Mouse (Mus musculus) stomach, embryonic 16.5 days (tissue): Measurements from ENCODE around the gene A1cf. TPM values are rescaled to one million over a fixed set of nuclear protein-coding genes. Genes with fewer than 3 reads are reported as not detected.

Source experiments
- ATAC-seq: fragments of 200-750 bp; cut with Nextera tagmentation; 2 replicates; pipeline ENCODE4 v1.8.0; 2017; ENCODE audit warnings: moderate number of reproducible peaks, moderate TSS enrichment; ENCODE audit not compliant: insufficient read depth, low FRiP score
- H3K27ac ChIP-seq: fragments of 300-500 bp; sonication (generic); 2 replicates; pipeline ENCODE4 v1.5.1; 2014; ENCODE audit warnings: low read length
- H3K27me3 ChIP-seq: fragments of 300-500 bp; sonication (generic); 2 replicates; pipeline ENCODE4 v1.6.1; 2014; ENCODE audit warnings: low read length, control low read depth, mixed read lengths; ENCODE audit not compliant: control insufficient read depth, insufficient read depth
- H3K36me3 ChIP-seq: fragments of 300-500 bp; sonication (generic); 2 replicates; pipeline ENCODE4 v1.6.1; 2014; ENCODE audit warnings: low read length; ENCODE audit not compliant: control insufficient read depth, insufficient read depth
- H3K4me1 ChIP-seq: fragments of 300-500 bp; sonication (generic); 2 replicates; pipeline ENCODE4 v1.6.1; 2014; ENCODE audit warnings: low read length, control low read depth, mixed read lengths; ENCODE audit not compliant: control insufficient read depth, insufficient read depth
- H3K4me2 ChIP-seq: fragments of 300-500 bp; sonication (generic); 2 replicates; pipeline ENCODE4 v1.6.1; 2014; ENCODE audit warnings: low read depth, low read length, mixed read lengths
- H3K4me3 ChIP-seq: fragments of 300-500 bp; sonication (generic); replicated peaks from 2 replicates; pipeline ENCODE4 v1.5.1; 2014; ENCODE audit warnings: mild to moderate bottlenecking, low read length
- H3K9ac ChIP-seq: fragments of 300-500 bp; sonication (generic); 2 replicates; pipeline ENCODE4 v1.6.1; 2014; ENCODE audit warnings: low read length
- H3K9me3 ChIP-seq: fragments of 300-500 bp; sonication (generic); replicated peaks from 2 replicates; pipeline ENCODE4 v1.6.1; 2016; ENCODE audit warnings: low read length, control low read depth; ENCODE audit not compliant: control insufficient read depth
- WGBS: fragments of 180-500 bp; shearing (Covaris S2); extraction: QIAGEN DNeasy Blood & Tissue Kit; methylation state at CpG from one replicate; pipeline ENCODE4 v1.1.7; 2014; 5-methylcytosine and 5-hydroxymethylcytosine counted together
- polyA plus RNA-seq: library from polyadenylated mRNA; unstranded; fragments of >200 nt; fragmentation: Nextera tagmentation; extraction: Ambion mirVana; gene quantifications from 2 replicates; pipeline ENCODE4 v1.2.1, GENCODE M21; 2015

A1cf gene
- polyA plus RNA-seq, 1 experiment from 2014 or later: 2.5 TPM

DNA sequence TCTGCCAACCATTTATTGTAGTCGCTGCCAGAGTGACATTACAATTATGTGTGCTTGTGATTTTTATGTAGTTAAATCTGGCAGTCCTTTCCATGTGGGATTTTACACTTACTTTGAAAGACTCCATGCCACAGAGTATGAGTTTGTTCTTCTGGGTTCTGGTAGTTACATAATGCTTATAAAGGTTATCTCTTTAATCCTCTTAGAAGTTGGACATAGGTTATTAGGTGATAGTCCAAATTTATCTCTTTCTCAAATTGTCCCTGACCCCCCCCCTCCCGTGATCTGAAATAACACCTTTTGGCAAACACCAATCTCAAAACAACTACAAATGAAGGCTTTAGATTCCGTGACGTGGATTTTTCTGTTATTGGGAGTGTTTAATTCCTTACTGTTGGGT lies 16.0 kb downstream of the A1cf start:
- Histone ChIP-seq H3K9ac (no peak overlapping the region), H3K4me3 (no peak overlapping the region), H3K27me3 (no peaks in the 10 kb centered on the region), H3K4me1 (no peaks in the 10 kb centered on the region), H3K4me2 (no peak overlapping the region), H3K9me3 (no peaks in the 10 kb centered on the region), H3K27ac (no peak overlapping the region), H3K36me3 (no peaks in the 10 kb centered on the region)
- ATAC-seq: no peak
- 72% methylated on average over 4 of the region's 4 CpGs for WGBS

DNA sequence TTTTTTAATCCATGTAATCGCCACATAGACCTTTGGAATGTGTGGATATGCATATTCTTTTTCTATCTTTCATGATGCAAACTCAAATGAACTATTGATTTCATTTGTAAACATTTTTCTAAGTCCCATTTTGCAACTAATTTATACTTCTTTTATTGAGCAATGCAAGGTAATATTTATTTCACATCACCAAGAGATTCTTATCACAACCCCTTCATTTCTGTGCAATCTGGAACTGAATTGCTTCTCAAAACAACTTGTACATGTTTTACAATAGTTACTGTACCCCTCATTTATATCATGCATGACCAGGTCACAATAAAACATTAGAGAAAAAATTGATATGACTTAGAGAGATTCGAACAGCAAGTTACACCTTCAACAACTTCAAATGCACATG lies 18.7 kb downstream of the A1cf start:
- Histone ChIP-seq H3K4me2 (no peak overlapping the region), H3K4me3 (no peak overlapping the region), H3K36me3 (no peaks in the 10 kb centered on the region), H3K4me1 (no peaks in the 10 kb centered on the region), H3K27me3 (no peaks in the 10 kb centered on the region), H3K9me3 (no peaks in the 10 kb centered on the region), H3K27ac (no peak overlapping the region), H3K9ac (no peak overlapping the region)
- ATAC-seq: no peak
- WGBS: 91% methylated on average over 2 of the region's 2 CpGs

DNA sequence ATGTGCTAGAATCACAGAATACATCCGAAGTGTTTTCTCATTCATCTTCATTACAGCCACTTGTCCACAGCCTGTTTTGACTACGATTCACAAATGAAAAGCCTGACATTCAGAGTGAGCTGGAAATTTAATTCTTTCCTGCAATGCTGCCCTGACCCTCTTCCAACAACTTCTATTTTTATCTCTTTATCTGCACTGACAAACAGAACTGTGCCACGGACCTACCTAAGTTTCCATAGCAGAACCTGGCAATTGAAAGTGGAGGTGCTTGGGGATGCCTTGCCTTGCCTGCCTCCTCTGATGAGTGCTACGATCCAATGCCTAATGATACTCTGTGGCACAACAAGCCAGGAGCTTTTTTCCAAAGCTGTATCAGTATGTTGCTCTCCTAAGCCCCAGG lies 21.4 kb downstream of the A1cf start:
- no peak overlapping the region for H3K4me2 ChIP-seq

DNA sequence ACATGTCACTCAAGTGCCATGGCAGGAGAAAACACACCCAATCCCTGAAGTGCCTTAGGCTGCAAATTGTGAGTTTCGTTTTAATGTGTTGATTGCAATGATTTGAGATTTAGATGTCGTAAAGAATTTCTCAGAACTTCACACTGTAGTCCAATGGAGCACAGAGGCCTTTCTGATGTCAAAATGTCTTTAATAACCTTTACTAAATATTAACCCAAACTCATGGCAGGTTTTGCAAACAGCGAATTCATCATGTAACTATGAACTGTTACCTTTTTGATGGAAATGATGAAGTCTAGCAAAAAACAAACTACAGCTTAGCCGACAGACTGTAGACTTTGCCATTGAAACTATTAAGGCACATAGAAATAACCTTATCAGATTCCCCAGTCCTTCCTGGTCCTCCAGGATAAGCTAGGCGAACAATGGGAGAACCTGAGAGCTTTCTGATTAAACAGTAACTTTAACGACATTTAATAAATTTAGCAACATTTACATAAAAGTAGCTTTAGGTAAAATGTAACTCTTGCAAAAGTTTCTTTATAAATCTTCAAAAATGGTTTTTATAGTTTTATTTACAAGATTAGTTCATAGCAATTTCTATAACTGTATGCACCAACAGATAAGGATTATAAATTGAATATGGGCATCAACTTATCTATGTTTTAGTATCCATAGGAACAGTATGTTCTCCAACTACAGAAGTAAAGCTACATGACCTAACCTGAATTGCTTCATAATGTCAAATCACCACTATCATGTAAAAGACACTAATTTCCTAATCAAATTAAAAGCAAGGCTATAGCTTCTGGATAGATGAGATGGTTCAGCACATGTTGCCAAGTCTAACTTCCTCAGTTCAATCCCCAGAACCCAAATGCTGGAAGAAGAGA lies 22.7 kb downstream of the A1cf start:
- ATAC-seq: no peak
- Histone ChIP-seq H3K27me3 (no peaks in the 10 kb centered on the region), H3K4me2 (no peak overlapping the region), H3K9ac (no peak overlapping the region), H3K36me3 (no peaks in the 10 kb centered on the region), H3K4me1 (no peaks in the 10 kb centered on the region), H3K9me3 (no peaks in the 10 kb centered on the region), H3K4me3 (no peak overlapping the region), H3K27ac (no peak overlapping the region)
- 76% methylated on average over 6 of the region's 6 CpGs for WGBS

More for the DNA sequence above, 21.4 kb downstream of the A1cf start:
- no peak overlapping the region for H3K9ac ChIP-seq
- H3K27ac ChIP-seq: no peak overlapping the region
- no peaks in the 10 kb centered on the region for H3K4me1 ChIP-seq
- no peak overlapping the region for H3K4me3 ChIP-seq
- H3K27me3 ChIP-seq: no peaks in the 10 kb centered on the region
- H3K36me3 ChIP-seq: no peaks in the 10 kb centered on the region
- no peak for ATAC-seq
- no peaks in the 10 kb centered on the region for H3K9me3 ChIP-seq
- 39% methylated on average over 4 of the region's 4 CpGs for WGBS

DNA sequence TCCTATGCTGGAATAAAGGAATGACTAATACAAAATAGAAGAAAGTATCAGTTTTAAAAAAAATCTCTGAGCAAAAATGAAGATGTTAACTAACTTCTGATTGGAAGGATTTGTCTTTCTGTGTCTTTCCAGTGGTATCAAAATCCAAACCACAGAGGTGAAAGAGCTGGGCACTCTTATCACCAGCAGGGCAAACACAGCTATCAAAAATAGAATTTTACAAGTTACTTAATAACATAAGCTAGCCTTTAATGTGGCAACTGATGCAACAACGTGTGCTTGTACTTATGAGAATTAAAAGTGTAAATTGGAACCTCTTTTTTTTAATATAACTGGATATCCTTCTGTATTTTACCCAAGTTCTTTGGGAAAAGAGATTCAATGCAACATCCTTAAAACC lies 27.4 kb downstream of the A1cf start:
- Histone ChIP-seq H3K9me3 (no peaks in the 10 kb centered on the region), H3K27me3 (no peaks in the 10 kb centered on the region), H3K9ac (no peak overlapping the region), H3K4me2 (no peak overlapping the region), H3K4me3 (no peak overlapping the region), H3K4me1 (no peaks in the 10 kb centered on the region), H3K27ac (no peak overlapping the region), H3K36me3 (no peaks in the 10 kb centered on the region)
- 47% methylated on average over 1 of the region's 1 CpGs for WGBS
- ATAC-seq: no peak

DNA sequence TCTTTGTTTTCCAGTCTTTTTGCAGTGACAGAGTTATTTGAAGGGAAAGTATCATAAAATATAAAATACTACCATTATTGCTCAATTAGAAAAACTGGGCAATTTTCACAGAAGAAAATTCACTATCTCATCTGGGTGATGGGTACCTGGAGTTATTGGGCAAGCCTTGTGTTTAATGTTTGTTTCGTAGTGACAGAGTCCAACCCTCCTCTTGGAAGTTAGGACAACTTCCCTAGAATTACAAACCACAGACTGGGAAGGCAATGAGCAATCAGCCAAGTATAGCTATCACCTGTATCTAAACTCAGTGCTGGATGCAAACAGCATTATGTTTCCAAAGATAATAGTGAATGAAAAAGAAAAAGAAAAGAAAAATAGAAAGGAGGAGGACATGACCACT lies 28.1 kb downstream of the A1cf start:
- 80% methylated on average over 1 of the region's 1 CpGs for WGBS
- H3K4me2 ChIP-seq: no peak overlapping the region
- H3K9me3 ChIP-seq: no peaks in the 10 kb centered on the region
- H3K9ac ChIP-seq: no peak overlapping the region
- ATAC-seq: no peak
- no peak overlapping the region for H3K27ac ChIP-seq
- H3K36me3 ChIP-seq: no peaks in the 10 kb centered on the region
- no peak overlapping the region for H3K4me3 ChIP-seq
- H3K4me1 ChIP-seq: no peaks in the 10 kb centered on the region
- no peaks in the 10 kb centered on the region for H3K27me3 ChIP-seq

DNA sequence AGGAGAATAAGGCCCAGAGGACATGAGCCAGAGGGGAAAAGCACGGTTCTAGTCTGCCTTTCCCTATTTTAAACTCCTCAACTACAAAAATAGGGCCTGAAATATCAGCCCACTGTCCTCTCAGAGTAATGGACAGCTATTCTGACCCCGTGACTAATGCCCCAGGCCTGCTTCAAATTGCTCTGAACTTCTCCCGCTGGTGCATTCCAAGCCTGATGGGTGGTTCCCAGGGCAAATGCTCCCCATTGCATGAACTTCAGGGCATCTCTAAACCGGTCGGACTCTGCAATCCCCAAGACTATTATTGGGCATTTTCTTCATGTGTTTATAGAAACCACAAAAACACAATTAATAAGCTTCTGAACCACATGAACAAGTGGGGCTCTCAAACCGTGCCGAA lies 37.1 kb downstream of the A1cf start:
- H3K9ac ChIP-seq: no peak overlapping the region
- ATAC-seq: no peak
- no peak overlapping the region for H3K4me2 ChIP-seq
- no peak overlapping the region for H3K27ac ChIP-seq
- H3K4me1 ChIP-seq: no peaks in the 10 kb centered on the region
- H3K9me3 ChIP-seq: no peaks in the 10 kb centered on the region
- 53% methylated on average over 7 of the region's 7 CpGs for whole genome bisulfite sequencing
- no peak overlapping the region for H3K4me3 ChIP-seq
- no peaks in the 10 kb centered on the region for H3K36me3 ChIP-seq
- no peaks in the 10 kb centered on the region for H3K27me3 ChIP-seq

DNA sequence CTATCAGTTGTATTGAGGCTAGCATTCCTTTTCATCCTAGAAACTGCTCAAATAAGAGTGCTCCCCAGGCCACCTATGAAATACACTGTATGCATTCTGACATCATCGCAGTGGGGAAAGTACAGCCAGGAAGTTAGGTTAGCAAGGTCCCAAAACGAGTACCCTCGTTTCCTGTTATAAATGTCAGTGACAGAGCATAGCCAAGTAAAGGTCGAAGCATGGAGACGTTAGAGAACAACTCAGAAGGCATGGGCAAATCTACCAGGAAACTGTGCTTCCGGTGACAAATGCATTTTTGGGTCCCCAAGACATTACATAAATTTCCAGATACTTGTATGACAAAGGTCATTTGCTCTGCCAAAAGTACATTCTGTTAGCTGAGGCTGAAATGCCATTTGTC lies 41.9 kb downstream of the A1cf start:
- Histone ChIP-seq H3K9me3 (no peaks in the 10 kb centered on the region), H3K9ac (no peak overlapping the region), H3K27me3 (no peaks in the 10 kb centered on the region), H3K4me1 (no peaks in the 10 kb centered on the region), H3K27ac (no peak overlapping the region), H3K4me2 (no peak overlapping the region), H3K4me3 (no peak overlapping the region), H3K36me3 (no peaks in the 10 kb centered on the region)
- WGBS: 52% methylated on average over 6 of the region's 6 CpGs
- no peak for ATAC-seq

DNA sequence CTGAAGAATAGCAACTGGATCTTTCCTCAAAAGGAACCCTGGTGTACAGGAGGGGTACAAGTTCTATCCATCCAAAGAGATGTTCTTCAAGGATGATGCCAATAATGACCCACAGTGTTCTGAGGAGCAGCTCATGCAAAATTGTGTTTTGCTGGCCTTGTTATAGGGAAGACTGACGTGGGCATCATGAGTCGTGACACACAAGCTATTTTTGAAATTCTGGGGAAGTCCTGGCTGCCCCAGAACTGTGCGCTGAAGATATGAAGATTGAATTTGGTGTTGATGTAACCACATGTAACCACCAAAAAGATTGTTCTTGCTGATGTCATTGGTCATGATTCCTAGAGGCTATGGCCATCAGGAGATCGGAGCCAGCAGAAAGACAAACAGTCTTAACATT lies 45.4 kb downstream of the A1cf start:
- 87% methylated on average over 4 of the region's 4 CpGs for WGBS
- no peak for ATAC-seq
- Histone ChIP-seq H3K9ac (no peak overlapping the region), H3K4me1 (no peaks in the 10 kb centered on the region), H3K27me3 (no peaks in the 10 kb centered on the region), H3K4me2 (no peak overlapping the region), H3K4me3 (no peak overlapping the region), H3K36me3 (no peaks in the 10 kb centered on the region), H3K27ac (no peak overlapping the region), H3K9me3 (no peaks in the 10 kb centered on the region)
